Mouse (Mus musculus) CH12.LX (cell line): ENCODE results near the gene Ttyh3. TPM values are rescaled to one million over a fixed set of nuclear protein-coding genes. Genes with fewer than 3 reads are reported as not detected.

Experiments used
- DNase-seq: peaks from one replicate; pipeline ENCODE4 v3.0.0-alpha.2; 2013; ENCODE audit errors: extremely low read depth
- H3K27ac ChIP-seq: 2 replicates; pipeline ENCODE4 v1.5.1; 2012; ENCODE audit warnings: low read depth, mild to moderate bottlenecking, control low read depth, moderate library complexity; ENCODE audit not compliant: insufficient read depth
- H3K27me3 ChIP-seq: replicated peaks from 2 replicates; pipeline ENCODE3; 2012; ENCODE audit warnings: inconsistent platforms
- H3K36me3 ChIP-seq, 2 experiments: replicated peaks in 1 of 2; 2 replicates each; pipeline versions ENCODE3 to v1.6.1; 2012; ENCODE audit warnings: inconsistent platforms in 1 of 2, low read length in 1 of 2, mild to moderate bottlenecking in 1 of 2, mixed read lengths in 1 of 2, moderate library complexity in 1 of 2; ENCODE audit not compliant: control insufficient read depth in 1 of 2, insufficient read depth in 1 of 2
- H3K4me1 ChIP-seq, 2 experiments: 2 replicates each; pipeline ENCODE4 v1.6.1; 2012; ENCODE audit warnings: inconsistent platforms in 1 of 2, moderate library complexity in 1 of 2; ENCODE audit not compliant: insufficient read depth in 2 of 2, control insufficient read depth in 1 of 2
- H3K4me2 ChIP-seq: 2 replicates; pipeline ENCODE4 v1.6.1; 2012; ENCODE audit warnings: low read depth, mild to moderate bottlenecking, control low read depth; ENCODE audit not compliant: poor library complexity, insufficient read depth, severe bottlenecking
- H3K4me3 ChIP-seq, 3 experiments: fragments of 150-350 bp in 1 of 3; sonication (generic) in 1 of 3; replicated peaks in 1 of 3; 2 replicates each; pipeline versions ENCODE3 to v1.5.1; 2011 to 2012; ENCODE audit warnings: low read depth in 2 of 3, low read length in 2 of 3, mild to moderate bottlenecking in 2 of 3, moderate library complexity in 2 of 3, control low read depth in 1 of 3, improper control_type of control experiment in 1 of 3, inconsistent platforms in 1 of 3, mixed read lengths in 1 of 3; ENCODE audit not compliant: poor library complexity in 1 of 3
- H3K79me2 ChIP-seq: replicated peaks from 2 replicates; pipeline ENCODE4 v1.6.1; 2012; ENCODE audit warnings: mild to moderate bottlenecking, moderate library complexity; ENCODE audit not compliant: control insufficient read depth, poor library complexity, insufficient read depth, severe bottlenecking; ENCODE audit errors: extremely low read depth
- H3K9ac ChIP-seq: 2 replicates; pipeline ENCODE4 v1.6.1; 2012; ENCODE audit warnings: low read depth, mild to moderate bottlenecking, control low read depth, moderate library complexity; ENCODE audit not compliant: insufficient read depth
- H3K9me3 ChIP-seq: replicated peaks from 2 replicates; pipeline ENCODE3; 2012; ENCODE audit warnings: low read length, inconsistent platforms, mixed read lengths
- BHLHE40 ChIP-seq: IDR thresholded peaks from 2 replicates; pipeline ENCODE4 v1.6.1; 2011; ENCODE audit warnings: mild to moderate bottlenecking, low read depth, low read length, improper control_type of control experiment
- CHD2 ChIP-seq: IDR thresholded peaks from 2 replicates; pipeline ENCODE4 v1.6.1; 2011; ENCODE audit warnings: low read length, improper control_type of control experiment
- ELF1 ChIP-seq: IDR thresholded peaks from 2 replicates; pipeline ENCODE4 v1.6.1; 2014; ENCODE audit warnings: low read depth, mild to moderate bottlenecking, inconsistent platforms, low read length, improper control_type of control experiment
- JUN ChIP-seq: IDR thresholded peaks from 2 replicates; pipeline ENCODE4 v1.6.1; 2011; ENCODE audit warnings: low read depth, mild to moderate bottlenecking, low read length, improper control_type of control experiment, moderate library complexity; ENCODE audit not compliant: insufficient read depth
- MAFK ChIP-seq: IDR thresholded peaks from 2 replicates; pipeline ENCODE4 v1.6.1; 2011; ENCODE audit warnings: low read length, improper control_type of control experiment; ENCODE audit not compliant: insufficient replicate concordance
- MAX ChIP-seq: IDR thresholded peaks from 2 replicates; pipeline ENCODE4 v1.6.1; 2011; ENCODE audit warnings: low read length, improper control_type of control experiment
- MEF2A ChIP-seq: IDR thresholded peaks from 2 replicates; pipeline ENCODE4 v1.6.1; 2014; ENCODE audit warnings: low read depth, mild to moderate bottlenecking, inconsistent platforms, low read length, improper control_type of control experiment, borderline replicate concordance
- MXI1 ChIP-seq: IDR thresholded peaks from 2 replicates; pipeline ENCODE4 v1.6.1; 2011; ENCODE audit warnings: mild to moderate bottlenecking, low read depth, low read length, improper control_type of control experiment
- NRF1 ChIP-seq: IDR thresholded peaks from 2 replicates; pipeline ENCODE4 v1.6.1; 2014; ENCODE audit warnings: low read depth, mild to moderate bottlenecking, inconsistent platforms, low read length, improper control_type of control experiment, moderate library complexity
- PAX5 ChIP-seq: IDR thresholded peaks from 2 replicates; pipeline ENCODE4 v1.6.1; 2012; ENCODE audit warnings: low read length, inconsistent platforms, mixed read lengths
- SMC3 ChIP-seq: IDR thresholded peaks from 2 replicates; pipeline ENCODE4 v1.6.1; 2011; ENCODE audit warnings: low read depth, low read length, improper control_type of control experiment
- TBP ChIP-seq: conservative IDR thresholded peaks from 2 replicates; pipeline ENCODE4 v1.6.1; 2011; ENCODE audit warnings: low read depth, low read length, improper control_type of control experiment
- UBTF ChIP-seq: IDR thresholded peaks from 2 replicates; pipeline ENCODE4 v1.6.1; 2012; ENCODE audit warnings: low read depth, mild to moderate bottlenecking, inconsistent platforms, low read length, improper control_type of control experiment, moderate library complexity
- USF2 ChIP-seq: conservative IDR thresholded peaks from 2 replicates; pipeline ENCODE4 v1.6.1; 2011; ENCODE audit warnings: low read depth, low read length, improper control_type of control experiment
- ZMIZ1 ChIP-seq: IDR thresholded peaks from 2 replicates; pipeline ENCODE4 v1.6.1; 2012; ENCODE audit warnings: low read depth, mild to moderate bottlenecking, inconsistent platforms, low read length, improper control_type of control experiment
- dilution Hi-C: fragments of 300-500 bp; cut with MboI; formaldehyde crosslinking; loops from 2 replicates; pipeline ENCODE4 v1.14.3; 2020; ENCODE audit warnings: low sequenced_read_pairs; ENCODE audit not compliant: extremely low pct_unique_long_range_greater_than_20kb, extremely low pct_ligation_motif_present
- in situ Hi-C: fragments of 300-500 bp; cut with MboI; formaldehyde crosslinking; loops from 3 replicates; pipeline ENCODE4 v1.14.3; 2019; ENCODE audit warnings: low sequenced_read_pairs, low pct_ligation_motif_present, low pct_unique_long_range_greater_than_20kb, mixed read lengths
- polyA plus RNA-seq: library from polyadenylated mRNA; unstranded; fragments of >175 nt; gene quantifications from 2 replicates; pipeline ENCODE4 v1.2.1, GENCODE M21; 2012; ENCODE audit warnings: low read depth; ENCODE audit not compliant: insufficient read length
- total RNA-seq, 2 experiments: library from RNA; depleted of rRNA; stranded (reverse); fragments of 300-350 nt in 1 of 2; fragments of >200 nt in 1 of 2; gene quantifications; 2 replicates each; pipeline ENCODE4 v1.2.3; 2012 to 2014

Gene Ttyh3
- total and polyA plus RNA-seq, 3 experiments = 0.31 to 6.3 (median 1.4) TPM

DNA sequence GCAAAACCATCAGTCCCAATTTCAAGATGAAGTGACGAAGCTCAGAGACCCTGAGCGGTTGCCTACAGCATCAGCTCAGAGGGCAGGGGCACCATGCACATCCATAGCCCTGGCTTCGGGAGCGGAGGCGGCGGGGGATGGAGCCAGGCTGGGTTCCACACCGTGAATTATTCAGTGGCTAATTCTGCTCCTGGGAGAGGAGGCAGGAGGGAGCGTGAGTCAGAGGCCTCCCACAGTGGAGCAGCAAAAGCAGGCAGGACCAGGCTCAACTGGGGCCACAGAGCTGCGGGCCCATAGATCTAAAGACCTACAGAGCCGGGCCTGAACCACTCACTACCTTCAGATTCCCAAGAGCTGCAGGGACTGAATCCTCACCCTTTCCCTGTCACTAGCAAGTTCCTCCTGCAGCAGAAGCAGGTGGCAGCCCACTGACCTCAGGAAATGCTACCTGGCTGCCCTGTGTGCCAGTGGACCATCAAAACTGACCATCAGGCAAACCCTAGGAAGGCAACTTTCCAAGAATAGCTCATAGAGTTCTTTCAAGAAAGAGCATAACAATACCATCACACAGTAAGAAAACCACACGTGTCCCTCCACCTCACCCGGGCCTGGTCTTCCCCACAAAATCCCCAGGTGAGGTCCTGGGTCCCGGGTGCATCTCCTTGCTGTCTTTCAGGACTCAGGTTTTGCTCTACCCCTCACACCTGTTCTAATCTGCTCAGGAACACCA lies 1.6 kb downstream of the Ttyh3 start:
- in situ Hi-C loops (no loop called here), dilution Hi-C loops (no loop called here)
- peaks cover 9 to 26% of the 10 kb centered on the region in 2 experiments for H3K4me1 ChIP-seq
- TF ChIP-seq TBP (0 out of 2 replicates have a peak, but pooled peaks have one; percentile 46), MAFK (no peak)
- H3K9me3 ChIP-seq = no peaks in the 10 kb centered on the region
- H3K27ac ChIP-seq = no peak overlapping the region
- H3K4me3 ChIP-seq = no peak overlapping the region
- no peaks in the 10 kb centered on the region for H3K79me2 ChIP-seq
- H3K36me3 ChIP-seq = no peaks in the 10 kb centered on the region
- H3K4me2 ChIP-seq = no peak overlapping the region
- no peak overlapping the region for H3K9ac ChIP-seq
- peaks cover 29% of the 10 kb centered on the region for H3K27me3 ChIP-seq
- DNase-seq = no peak

DNA sequence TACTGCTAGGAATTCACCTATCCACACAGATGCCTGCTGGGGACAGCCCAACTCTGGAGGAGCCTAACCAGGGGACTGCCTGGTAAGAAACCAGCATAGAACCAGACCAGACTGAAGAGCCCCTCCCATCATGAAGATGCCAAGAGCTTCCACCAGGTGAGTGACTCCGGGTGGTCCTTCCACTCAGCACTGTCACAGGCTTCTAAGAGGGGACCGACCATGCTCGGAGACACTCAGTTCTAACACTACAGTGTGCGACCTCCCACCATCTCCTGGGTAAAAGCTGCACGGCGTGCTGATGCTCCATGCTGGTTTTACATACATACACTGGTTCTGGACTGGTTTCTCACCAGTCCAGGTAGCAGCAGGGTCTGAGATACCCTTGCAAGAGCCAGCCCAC lies 2.7 kb downstream of the Ttyh3 start:
- peaks cover 14 to 36% of the 10 kb centered on the region in 2 experiments for H3K4me1 ChIP-seq
- dilution Hi-C loops = no loop called here
- no peaks in the 10 kb centered on the region for H3K9me3 ChIP-seq
- H3K27me3 ChIP-seq = peaks cover 27% of the 10 kb centered on the region
- H3K36me3 ChIP-seq = no peaks in the 10 kb centered on the region
- no peak overlapping the region for H3K27ac ChIP-seq
- H3K9ac ChIP-seq = no peak overlapping the region
- H3K4me3 ChIP-seq = no peak overlapping the region
- in situ Hi-C loops = no loop called here
- no peak for DNase-seq
- no peak for TF ChIP-seq MXI1
- no peak for TF ChIP-seq MAX
- no peak for TF ChIP-seq BHLHE40
- no peak for TF ChIP-seq ZMIZ1
- no peak for TF ChIP-seq JUN
- TF ChIP-seq MEF2A = no peak
- no peak for TF ChIP-seq SMC3
- TF ChIP-seq TBP = no peak
- no peak for TF ChIP-seq USF2
- TF ChIP-seq MAFK = no peak
- no peak for TF ChIP-seq ELF1
- TF ChIP-seq PAX5 = no peak
- no peak for TF ChIP-seq UBTF
- TF ChIP-seq NRF1 = no peak
- no peak for TF ChIP-seq CHD2
- no peak overlapping the region for H3K4me2 ChIP-seq
- H3K79me2 ChIP-seq = no peaks in the 10 kb centered on the region
